Mouse (Mus musculus): Measurements from ENCODE around the gene 1700003H04Rik. TPM values are rescaled to one million over a fixed set of nuclear protein-coding genes. Genes with fewer than 3 reads are reported as not detected.

Gene 1700003H04Rik
- polyA plus RNA-seq, 1 experiment from 2014 or later = not detected

- Histone ChIP-seq H3K27ac (no peak overlapping the region), H3K27me3 (ENCODE audit: insufficient read depth, poor library complexity, severe bottlenecking) (no peaks in the 10 kb centered on the region), H3K36me3 (no peaks in the 10 kb centered on the region), H3K9me3 (no peaks in the 10 kb centered on the region), H3K4me3 (no peak overlapping the region), H3K4me1 (replicated peaks) (no peaks in the 10 kb centered on the region)
- no peak for DNase-seq (ENCODE audit: low spot score)
- 49% methylated on average over 1 of the region's 1 CpGs for WGBS
Measured at GRCm38 (mm10) chr3:124536602-124537001, 44.3 kb downstream of the 1700003H04Rik start.

- Histone ChIP-seq H3K27ac (no peak overlapping the region), H3K4me3 (no peak overlapping the region), H3K36me3 (no peaks in the 10 kb centered on the region), H3K4me1 (replicated peaks) (no peaks in the 10 kb centered on the region), H3K9me3 (no peaks in the 10 kb centered on the region), H3K27me3 (ENCODE audit: insufficient read depth, poor library complexity, severe bottlenecking) (no peaks in the 10 kb centered on the region)
- DNase-seq (ENCODE audit: low spot score) = no peak
- 86% methylated on average over 2 of the region's 2 CpGs for WGBS
Measured at GRCm38 (mm10) chr3:124518786-124519185, 62.1 kb downstream of the 1700003H04Rik start.

Other genes with a start within 250 kb of the 1700003H04Rik start
- not detected in 2 replicates for gene 1700006A11Rik, start 155.1 kb downstream of the 1700003H04Rik start, polyA plus RNA-seq (2016; fragmentation: Nextera tagmentation; extraction: Ambion mirVana)